Mouse (Mus musculus) heart, adult 8-10 months (tissue): ENCODE data around the gene Vasp. TPM values are rescaled to one million over a fixed set of nuclear protein-coding genes. Genes with fewer than 3 reads are reported as not detected.
A peak's percentile ranks its signal among the peaks of the same experiment; 100 is the strongest.

Source experiments
- DNase-seq: peaks from one replicate; pipeline ENCODE4 v3.0.0; 2022; ENCODE audit warnings: low spot score
- total RNA-seq, 4 experiments: library from RNA; stranded (reverse); gene quantifications; 2 replicates each; pipeline ENCODE4 v1.2.4; 2022

Gene Vasp
- total RNA-seq, 4 experiments from 2014 or later, result 18.0 to 27.2 (median 24.3) TPM

DNA sequence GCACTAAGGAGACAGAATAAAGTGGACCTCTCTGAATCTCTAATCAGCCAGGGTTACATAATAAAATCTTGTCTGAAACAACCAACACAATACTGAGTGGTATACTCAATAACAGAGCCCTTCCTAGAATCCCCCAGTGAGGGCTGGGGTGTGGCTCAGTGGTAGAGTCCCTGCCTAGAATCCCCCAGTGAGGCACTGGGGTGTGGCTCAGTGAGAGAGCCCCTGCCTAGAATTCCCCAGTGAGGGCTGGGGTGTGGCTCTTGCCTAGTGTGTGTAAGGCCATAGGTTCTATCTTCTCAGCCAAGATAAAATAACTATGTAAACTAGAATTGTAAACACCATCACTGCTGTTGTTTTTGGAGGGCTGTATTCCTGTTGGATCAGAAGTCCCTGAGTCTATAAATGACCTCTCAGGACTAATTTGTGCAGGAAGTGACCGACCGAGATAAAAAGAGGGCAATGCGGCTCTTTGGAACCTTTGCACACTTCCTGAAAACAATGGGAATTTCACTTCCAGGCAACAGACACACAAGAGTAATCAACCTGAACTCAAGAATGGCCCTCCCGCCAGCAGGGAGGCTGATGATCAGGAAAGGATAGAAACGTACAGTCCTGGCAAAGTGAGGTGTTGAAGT, 60.5 kb downstream of the Vasp start:
- DNase-seq, result peak; percentile 60

GRCm38 (mm10) chr7:19210010-19210409, 61.6 kb downstream of the Vasp start:
- DNase-seq, result no peak

DNA sequence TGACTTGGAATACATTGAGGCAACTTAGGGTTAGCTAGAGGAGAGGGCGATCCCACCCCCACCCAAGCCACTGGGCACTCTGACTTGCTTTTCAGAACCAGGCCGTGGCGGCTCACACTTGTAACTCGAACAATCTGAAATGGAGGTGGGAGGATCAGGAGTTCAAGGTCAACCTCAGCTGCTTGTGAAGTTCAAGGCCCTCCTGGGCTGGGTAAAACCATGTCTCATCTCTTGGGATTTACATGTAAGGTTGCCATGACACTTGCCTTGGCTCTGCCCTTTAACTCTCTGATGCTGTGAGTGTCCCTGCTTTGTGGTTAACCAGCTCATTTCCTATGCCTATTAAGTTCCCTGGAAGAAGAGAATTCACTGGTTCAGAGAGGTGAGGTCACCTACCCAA, 62.1 kb downstream of the Vasp start:
- no peak for DNase-seq

DNA sequence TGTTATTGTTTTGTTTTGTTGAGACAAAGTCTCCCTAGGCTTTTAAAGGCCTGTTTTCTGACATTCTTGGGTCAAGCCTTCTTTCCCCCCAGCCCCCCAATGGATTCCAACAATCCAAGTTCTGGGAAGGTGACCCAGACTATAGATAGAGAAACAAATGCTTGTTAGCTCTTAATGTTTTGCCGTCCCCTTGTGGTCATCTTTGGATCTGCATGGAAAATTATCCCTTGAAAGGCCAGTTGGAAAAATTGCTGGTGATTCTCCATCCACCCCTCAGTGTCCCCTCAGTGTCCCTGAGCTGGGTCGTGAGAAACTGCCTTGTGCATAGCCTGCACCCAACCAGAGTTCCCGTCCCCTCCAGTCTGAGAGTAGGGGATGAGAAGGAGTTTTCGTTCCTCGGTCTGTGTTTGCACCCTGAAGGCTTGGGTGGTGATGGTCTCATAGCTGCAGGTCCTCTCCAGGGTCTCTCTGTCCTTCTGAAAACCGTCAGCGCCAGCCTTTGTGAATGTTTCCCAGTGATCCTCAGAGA, 62.6 kb downstream of the Vasp start:
- peak; percentile 64 for DNase-seq

DNA sequence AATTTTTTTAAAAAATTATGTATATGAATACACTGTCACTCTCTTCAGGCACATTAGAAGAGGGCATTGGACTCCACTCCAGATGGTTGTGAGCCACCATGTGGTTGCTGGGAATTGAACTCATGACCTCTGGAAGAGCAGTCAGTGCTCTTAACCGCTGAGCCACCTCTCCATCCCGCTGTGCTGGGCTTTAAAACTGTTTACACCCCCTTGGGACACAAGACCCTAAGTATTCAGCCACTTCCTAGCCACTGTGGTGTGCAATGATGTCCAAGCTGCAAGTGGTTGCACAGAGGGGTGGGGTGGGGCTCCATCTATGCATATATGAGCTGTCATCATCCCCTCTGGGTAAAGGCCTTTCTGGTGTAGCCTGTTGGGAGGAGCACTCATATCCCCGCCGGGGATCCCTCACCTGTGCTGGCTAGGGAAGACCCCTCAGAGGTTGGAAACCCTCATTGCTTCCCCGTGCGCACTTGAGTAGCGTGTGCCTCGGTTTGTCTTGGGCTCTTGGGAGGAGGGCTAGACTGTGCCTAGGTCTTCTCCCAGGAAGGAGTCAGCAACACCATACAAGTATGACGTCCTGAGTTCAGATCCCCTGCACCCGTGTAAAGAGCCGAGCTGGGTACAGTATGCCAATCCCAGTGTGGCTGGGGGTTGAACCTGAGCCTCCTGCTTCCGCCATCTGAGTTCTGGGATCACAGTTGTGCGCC, 63.3 kb downstream of the Vasp start:
- no peak for DNase-seq

Other genes starting within 250 kb of the Vasp start
- gene Foxa3, start 248.3 kb downstream of the Vasp start, total RNA-seq, result not detected
- 10 to 100 TPM; 79.6 to 99.9 (median 98.8) TPM for gene Sympk, start 247.4 kb downstream of the Vasp start, total RNA-seq
- gene Rsph6a, start 217.1 kb downstream of the Vasp start, total RNA-seq, result not detected
- gene Dmwd, start 195.6 kb downstream of the Vasp start, total RNA-seq, result 10 to 100 TPM; 49.9 to 57.5 (median 54.0) TPM
- 100 to 1,000 TPM; 532 to 655 (median 581) TPM for gene Dmpk, start 188.0 kb downstream of the Vasp start, total RNA-seq
- gene Six5, start 177.2 kb downstream of the Vasp start, total RNA-seq, result 1 to 10 TPM; 5.8 to 9.9 (median 7.8) TPM
- not detected for gene Gm4969, start 153.4 kb downstream of the Vasp start, total RNA-seq
- gene Fbxo46, start 152.0 kb downstream of the Vasp start, total RNA-seq, result 1 to 10 TPM; 4.2 to 6.0 (median 5.3) TPM
- gene Qpctl, start 122.5 kb downstream of the Vasp start, total RNA-seq, result 1 to 10 TPM; 4.1 to 4.7 (median 4.5) TPM
- 10 to 100 TPM; 63.5 to 76.4 (median 68.8) TPM for gene Snrpd2, start 122.1 kb downstream of the Vasp start, total RNA-seq
- under 1 TPM; 0.09 to 0.29 (median 0.26) TPM for gene Gipr, start 105.7 kb downstream of the Vasp start, total RNA-seq
- gene Eml2, start 95.4 kb downstream of the Vasp start, total RNA-seq, result 10 to 100 TPM; 32.0 to 45.7 (median 35.7) TPM
- 1 to 10 TPM; 3.3 to 8.5 (median 7.4) TPM for gene Gpr4, start 59.3 kb downstream of the Vasp start, total RNA-seq
- 10 to 100 TPM; 61.4 to 77.3 (median 68.1) TPM for gene Opa3, start 43.5 kb downstream of the Vasp start, total RNA-seq
- not detected for gene Ppm1n, start 8.2 kb upstream of the Vasp start, total RNA-seq
- gene Rtn2, start 10.8 kb upstream of the Vasp start, total RNA-seq, result 100 to 1,000 TPM; 137 to 160 (median 149) TPM
- gene Fosb, start 38.2 kb upstream of the Vasp start, total RNA-seq, result 1 to 10 TPM; 1.2 to 9.8 (median 5.1) TPM
- gene Ercc1, start 73.0 kb upstream of the Vasp start, total RNA-seq, result 10 to 100 TPM; 39.8 to 46.9 (median 44.4) TPM
- 10 to 100 TPM in 1 of 4 experiments, 1 to 10 TPM in 3; 8.8 to 12.7 (median 9.4) TPM for gene Cd3eap, start 87.7 kb upstream of the Vasp start, total RNA-seq
- gene Ppp1r13l, start 87.9 kb upstream of the Vasp start, total RNA-seq, result 10 to 100 TPM; 31.6 to 66.7 (median 47.6) TPM
- 10 to 100 TPM; 11.2 to 14.5 (median 13.2) TPM for gene Ercc2, start 110.2 kb upstream of the Vasp start, total RNA-seq
- gene Klc3, start 132.3 kb upstream of the Vasp start, total RNA-seq, result 1 to 10 TPM in 1 of 4 experiments, under 1 TPM in 2, not detected in 1; 0.60 to 1.2 (median 0.75) TPM
- 1,000 to 10,000 TPM; 3,513 to 3,931 (median 3,544) TPM for gene Ckm, start 133.0 kb upstream of the Vasp start, total RNA-seq
- 10 to 100 TPM; 22.8 to 26.4 (median 24.3) TPM for gene Mark4, start 187.0 kb upstream of the Vasp start, total RNA-seq
- gene Exoc3l2, start 191.5 kb upstream of the Vasp start, total RNA-seq, result 1 to 10 TPM in 3 of 4 experiments, under 1 TPM in 1; 0.94 to 1.5 (median 1.1) TPM
- gene Bloc1s3, start 236.6 kb upstream of the Vasp start, total RNA-seq, result 1 to 10 TPM; 2.2 to 3.1 (median 3.0) TPM
- 10 to 100 TPM; 36.3 to 44.7 (median 37.2) TPM for gene Trappc6a, start 236.6 kb upstream of the Vasp start, total RNA-seq
- gene Nkpd1, start 246.0 kb upstream of the Vasp start, total RNA-seq, result not detected